Mouse (Mus musculus): Measurements from ENCODE around the gene Kif26a. TPM values are rescaled to one million over a fixed set of nuclear protein-coding genes. Genes with fewer than 3 reads are reported as not detected.

Kif26a gene
- polyA plus RNA-seq, 1 experiment from 2014 or later, result 3.5 TPM

DNA sequence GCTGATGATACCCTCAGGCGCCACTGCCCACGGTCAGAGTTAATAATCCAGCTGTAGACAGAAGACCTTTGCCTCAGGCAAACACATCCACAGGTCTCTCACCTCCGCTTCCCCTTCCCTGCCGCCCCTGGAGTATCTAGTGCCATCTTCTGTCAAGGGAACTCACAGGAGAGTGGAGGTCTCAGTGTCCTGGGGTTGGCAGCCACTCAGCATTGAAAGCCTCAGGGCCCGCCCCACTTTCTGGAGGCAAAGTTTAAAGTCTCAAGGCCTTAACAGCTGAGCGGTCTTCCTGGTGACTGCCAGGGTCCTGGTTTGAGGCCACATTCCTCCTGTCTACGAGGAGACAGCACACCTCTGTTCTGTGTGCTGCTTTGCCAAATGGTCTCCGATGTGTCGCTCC, 36.3 kb upstream of the Kif26a start:
- no peak for ATAC-seq (ENCODE audit: insufficient read depth, low FRiP score)

DNA sequence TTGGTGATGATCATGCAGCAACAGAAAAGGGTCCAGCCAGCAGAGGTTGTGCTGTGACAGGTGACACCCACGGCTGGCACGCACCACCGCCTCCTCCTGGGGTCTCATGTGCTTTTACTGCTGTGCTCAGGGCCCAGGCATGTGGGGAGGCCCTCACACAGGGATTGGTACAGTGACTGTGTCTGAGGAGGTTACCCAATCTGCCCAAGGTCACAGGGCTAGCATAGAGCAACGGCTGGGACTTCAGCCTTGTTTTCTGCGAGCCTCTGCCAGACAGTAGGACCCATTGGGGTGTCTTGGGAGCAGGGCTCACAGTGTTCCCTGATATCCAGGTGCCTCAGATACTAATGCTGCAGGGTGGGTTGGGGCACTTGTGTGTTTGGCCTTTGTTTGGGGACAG, 34.7 kb upstream of the Kif26a start:
- ATAC-seq (ENCODE audit: insufficient read depth, low FRiP score), result no peak
- WGBS, result 77% methylated on average over 5 of the region's 5 CpGs

More for the DNA sequence above, 36.3 kb upstream of the Kif26a start:
- Histone ChIP-seq H3K4me2 (ENCODE audit: low read depth, low read length) (no peak overlapping the region), H3K36me3 (ENCODE audit: control insufficient read depth, insufficient read depth, low read length) (no peaks in the 10 kb centered on the region), H3K9ac (ENCODE audit: low read length) (no peak overlapping the region), H3K4me1 (ENCODE audit: control insufficient read depth, insufficient read depth, low read length) (peaks cover 10% of the 10 kb centered on the region; the same call in 1 of the 2 replicates), H3K27me3 (ENCODE audit: control insufficient read depth, insufficient read depth, low read length) (no peaks in the 10 kb centered on the region), H3K9me3 (replicated peaks; ENCODE audit: control insufficient read depth, low read length) (no peaks in the 10 kb centered on the region), H3K27ac (ENCODE audit: low read length) (no peak overlapping the region), H3K4me3 (replicated peaks; ENCODE audit: low read length) (no peak overlapping the region)
- 69% methylated on average over 9 of the region's 9 CpGs for WGBS

DNA sequence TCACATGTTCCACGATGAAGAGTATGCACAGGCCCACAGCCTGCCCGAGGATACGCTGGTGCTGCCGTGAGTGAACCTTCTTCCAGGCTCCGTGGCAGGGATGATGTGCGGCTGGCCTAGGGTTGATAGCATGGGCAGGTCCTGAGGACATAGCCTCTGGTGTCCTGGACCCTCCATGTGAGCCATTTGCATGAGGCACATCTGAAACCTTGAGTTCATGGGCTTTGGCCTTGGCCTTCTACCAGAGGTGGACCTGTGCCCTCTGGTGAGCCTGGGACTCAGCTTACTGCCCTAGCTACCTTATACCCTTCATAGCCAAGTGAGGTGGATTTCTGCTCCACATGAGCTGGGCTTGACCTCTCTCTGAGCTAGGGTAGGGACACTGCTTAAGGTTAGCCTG, 33.8 kb upstream of the Kif26a start:
- Histone ChIP-seq H3K27ac (ENCODE audit: low read length) (no peak overlapping the region), H3K4me3 (replicated peaks; ENCODE audit: low read length) (no peak overlapping the region), H3K9me3 (replicated peaks; ENCODE audit: control insufficient read depth, low read length) (no peaks in the 10 kb centered on the region), H3K36me3 (ENCODE audit: control insufficient read depth, insufficient read depth, low read length) (no peaks in the 10 kb centered on the region), H3K27me3 (ENCODE audit: control insufficient read depth, insufficient read depth, low read length) (no peaks in the 10 kb centered on the region), H3K4me2 (ENCODE audit: low read depth, low read length) (no peak overlapping the region), H3K9ac (ENCODE audit: low read length) (no peak overlapping the region), H3K4me1 (ENCODE audit: control insufficient read depth, insufficient read depth, low read length) (peaks cover 10% of the 10 kb centered on the region)
- 93% methylated on average over 6 of the region's 6 CpGs for WGBS
- no peak for ATAC-seq (ENCODE audit: insufficient read depth, low FRiP score)

More for the DNA sequence above, 34.7 kb upstream of the Kif26a start:
- Histone ChIP-seq H3K9me3 (replicated peaks; ENCODE audit: control insufficient read depth, low read length) (no peaks in the 10 kb centered on the region), H3K4me2 (ENCODE audit: low read depth, low read length) (no peak overlapping the region), H3K4me3 (replicated peaks; ENCODE audit: low read length) (no peak overlapping the region), H3K9ac (ENCODE audit: low read length) (no peak overlapping the region), H3K4me1 (ENCODE audit: control insufficient read depth, insufficient read depth, low read length) (peaks cover 10% of the 10 kb centered on the region; the same call in 1 of the 2 replicates), H3K27ac (ENCODE audit: low read length) (no peak overlapping the region), H3K27me3 (ENCODE audit: control insufficient read depth, insufficient read depth, low read length) (no peaks in the 10 kb centered on the region), H3K36me3 (ENCODE audit: control insufficient read depth, insufficient read depth, low read length) (no peaks in the 10 kb centered on the region)

DNA sequence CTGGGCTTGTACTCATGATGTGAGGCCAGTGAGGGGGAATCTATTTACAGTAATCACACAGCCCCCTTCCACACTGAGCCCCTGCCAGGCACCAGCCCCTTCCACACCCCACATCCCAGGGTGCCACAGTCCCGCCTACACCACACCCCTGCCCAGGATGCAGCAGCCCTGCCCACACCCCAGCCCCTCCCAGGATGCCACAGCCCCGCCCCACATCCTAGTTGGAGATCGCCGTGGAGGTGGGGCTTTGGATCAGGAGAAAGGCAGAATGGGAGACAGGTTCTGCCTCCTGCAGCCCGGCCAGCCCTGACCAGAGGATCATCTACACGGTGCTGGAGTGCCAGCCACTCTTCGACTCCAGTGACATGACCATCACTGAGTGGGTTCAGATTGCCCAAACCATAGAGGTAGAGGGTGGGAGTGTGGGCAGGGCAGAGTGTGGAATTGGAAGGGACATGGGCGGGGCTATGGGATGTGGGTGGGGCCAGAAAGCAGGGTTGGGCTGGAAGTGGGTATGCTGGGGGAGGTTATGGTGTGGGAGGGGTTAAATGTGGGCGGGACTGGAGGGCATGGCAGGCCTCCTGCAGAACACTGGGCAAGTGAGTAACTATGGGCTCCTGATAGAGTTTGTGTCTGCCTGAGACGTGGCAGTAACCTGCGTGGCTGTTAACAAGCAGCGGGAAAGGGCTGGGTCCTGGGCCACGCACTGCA, 33.2 kb upstream of the Kif26a start:
- peaks cover 12% of the 10 kb centered on the region for H3K4me1 ChIP-seq (ENCODE audit: control insufficient read depth, insufficient read depth, low read length)
- no peak overlapping the region for H3K4me2 ChIP-seq (ENCODE audit: low read depth, low read length)
- no peaks in the 10 kb centered on the region for H3K9me3 ChIP-seq (replicated peaks; ENCODE audit: control insufficient read depth, low read length)
- H3K9ac ChIP-seq (ENCODE audit: low read length), result no peak overlapping the region
- no peaks in the 10 kb centered on the region for H3K27me3 ChIP-seq (ENCODE audit: control insufficient read depth, insufficient read depth, low read length)
- no peaks in the 10 kb centered on the region for H3K36me3 ChIP-seq (ENCODE audit: control insufficient read depth, insufficient read depth, low read length)
- peak; percentile 33 for ATAC-seq (ENCODE audit: insufficient read depth, low FRiP score)
- 16% methylated on average over 13 of the region's 13 CpGs for WGBS
- H3K4me3 ChIP-seq (replicated peaks; ENCODE audit: low read length), result no peak overlapping the region
- H3K27ac ChIP-seq (ENCODE audit: low read length), result no peak overlapping the region

DNA sequence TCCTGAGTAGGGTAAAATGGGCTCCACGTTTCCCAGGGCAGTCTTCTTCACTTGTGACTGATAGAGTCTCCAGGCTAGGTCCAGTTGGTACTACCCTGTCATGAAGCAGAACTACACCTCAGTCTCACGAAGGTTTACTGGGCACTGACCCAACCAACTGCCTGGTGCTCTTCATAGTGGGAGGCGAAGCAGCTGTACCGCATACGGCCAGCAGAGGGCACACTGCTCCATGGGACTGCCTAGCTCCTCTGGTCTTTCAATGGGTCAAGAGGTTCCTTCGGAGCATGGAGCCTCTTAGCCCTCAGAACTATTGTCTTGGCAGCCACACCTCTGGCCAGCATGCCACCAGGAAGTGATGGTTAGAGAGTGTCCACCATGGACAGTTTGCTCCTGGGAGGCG, 32.3 kb upstream of the Kif26a start:
- no peak overlapping the region for H3K27ac ChIP-seq (ENCODE audit: low read length)
- H3K9me3 ChIP-seq (replicated peaks; ENCODE audit: control insufficient read depth, low read length), result no peaks in the 10 kb centered on the region
- no peak overlapping the region for H3K4me3 ChIP-seq (replicated peaks; ENCODE audit: low read length)
- no peaks in the 10 kb centered on the region for H3K27me3 ChIP-seq (ENCODE audit: control insufficient read depth, insufficient read depth, low read length)
- H3K4me2 ChIP-seq (ENCODE audit: low read depth, low read length), result no peak overlapping the region
- 12% methylated on average over 7 of the region's 7 CpGs for WGBS
- H3K9ac ChIP-seq (ENCODE audit: low read length), result no peak overlapping the region
- H3K4me1 ChIP-seq (ENCODE audit: control insufficient read depth, insufficient read depth, low read length), result peaks cover 16% of the 10 kb centered on the region
- no peak for ATAC-seq (ENCODE audit: insufficient read depth, low FRiP score)
- no peaks in the 10 kb centered on the region for H3K36me3 ChIP-seq (ENCODE audit: control insufficient read depth, insufficient read depth, low read length)

DNA sequence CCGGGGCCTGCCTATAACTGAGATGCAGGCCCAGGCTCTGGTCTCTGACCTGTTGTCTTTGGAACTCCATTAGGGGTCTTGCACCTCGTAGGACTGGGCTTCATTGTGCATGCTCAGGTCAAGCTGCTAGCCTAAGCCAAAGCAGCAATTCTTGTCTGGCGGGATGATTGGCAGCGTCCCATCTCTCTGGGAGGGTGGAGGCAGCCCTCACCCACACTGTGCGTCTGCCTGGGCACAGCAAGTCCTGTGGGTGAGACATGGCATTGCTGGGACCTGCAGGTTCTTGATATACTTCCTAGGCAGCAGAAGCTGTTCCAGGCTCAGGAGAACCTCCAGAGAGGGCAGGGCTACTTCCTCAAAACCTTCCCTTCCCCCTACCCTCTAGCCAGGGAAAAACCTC, 29.0 kb upstream of the Kif26a start:
- Histone ChIP-seq H3K4me3 (replicated peaks; ENCODE audit: low read length) (no peak overlapping the region), H3K4me1 (ENCODE audit: control insufficient read depth, insufficient read depth, low read length) (peaks cover 16% of the 10 kb centered on the region), H3K27ac (ENCODE audit: low read length) (peak overlapping the region; percentile 85), H3K9ac (ENCODE audit: low read length) (no peak overlapping the region), H3K9me3 (replicated peaks; ENCODE audit: control insufficient read depth, low read length) (no peaks in the 10 kb centered on the region), H3K4me2 (ENCODE audit: low read depth, low read length) (no peak overlapping the region), H3K27me3 (ENCODE audit: control insufficient read depth, insufficient read depth, low read length) (no peaks in the 10 kb centered on the region), H3K36me3 (ENCODE audit: control insufficient read depth, insufficient read depth, low read length) (no peaks in the 10 kb centered on the region)
- ATAC-seq (ENCODE audit: insufficient read depth, low FRiP score), result no peak
- 74% methylated on average over 5 of the region's 5 CpGs for WGBS

DNA sequence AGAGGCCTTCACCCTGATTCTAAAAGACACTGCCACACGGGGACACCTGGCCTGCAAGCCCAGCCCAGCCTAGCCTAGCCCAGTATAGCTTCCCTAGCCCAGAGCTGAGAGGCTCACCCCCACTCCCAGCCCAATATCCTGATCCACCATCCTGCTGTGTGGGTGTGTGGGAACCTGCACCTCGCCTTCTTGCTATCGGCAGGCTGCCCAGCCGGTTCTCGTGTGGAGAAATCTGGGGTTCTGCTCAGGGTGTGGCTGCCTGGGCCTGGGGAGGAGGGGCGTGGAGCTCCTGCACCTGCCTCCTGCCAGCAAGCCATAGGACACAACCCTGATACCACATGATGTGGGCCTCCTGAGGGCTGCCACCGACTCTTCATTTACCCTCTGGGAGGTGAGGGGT, 28.4 kb upstream of the Kif26a start:
- Histone ChIP-seq H3K4me2 (ENCODE audit: low read depth, low read length) (no peak overlapping the region), H3K9ac (ENCODE audit: low read length) (peak overlapping the region; percentile 50), H3K4me1 (ENCODE audit: control insufficient read depth, insufficient read depth, low read length) (peaks cover 16% of the 10 kb centered on the region), H3K9me3 (replicated peaks; ENCODE audit: control insufficient read depth, low read length) (no peaks in the 10 kb centered on the region), H3K27ac (ENCODE audit: low read length) (peak overlapping the region; percentile 85), H3K27me3 (ENCODE audit: control insufficient read depth, insufficient read depth, low read length) (no peaks in the 10 kb centered on the region), H3K4me3 (replicated peaks; ENCODE audit: low read length) (no peak overlapping the region), H3K36me3 (ENCODE audit: control insufficient read depth, insufficient read depth, low read length) (no peaks in the 10 kb centered on the region)
- ATAC-seq (ENCODE audit: insufficient read depth, low FRiP score), result peak; percentile 76
- 57% methylated on average over 7 of the region's 7 CpGs for WGBS

DNA sequence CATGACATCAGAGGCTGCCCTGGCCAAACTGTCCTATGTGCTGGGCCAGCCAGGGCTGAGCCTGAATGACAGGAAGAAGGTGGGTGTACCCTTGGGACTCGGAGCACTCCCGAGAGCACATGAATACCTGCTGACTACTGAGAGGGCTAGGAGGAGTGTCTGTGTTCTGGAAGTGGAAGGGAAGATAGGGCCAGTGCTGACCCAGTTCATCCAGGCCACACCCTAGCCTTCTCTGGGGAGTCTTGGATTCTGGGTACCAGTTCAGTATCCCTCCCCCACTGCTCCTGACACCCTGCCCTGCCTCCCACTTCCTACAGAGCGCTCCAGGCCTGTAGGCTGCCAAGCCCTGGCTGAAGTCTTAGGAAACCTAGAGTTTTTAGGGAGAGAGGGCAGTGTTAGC, 24.8 kb upstream of the Kif26a start:
- H3K27me3 ChIP-seq (ENCODE audit: control insufficient read depth, insufficient read depth, low read length), result no peaks in the 10 kb centered on the region
- H3K36me3 ChIP-seq (ENCODE audit: control insufficient read depth, insufficient read depth, low read length), result no peaks in the 10 kb centered on the region
- ATAC-seq (ENCODE audit: insufficient read depth, low FRiP score), result no peak
- no peak overlapping the region for H3K9ac ChIP-seq (ENCODE audit: low read length)
- 82% methylated on average over 3 of the region's 3 CpGs for WGBS
- H3K4me2 ChIP-seq (ENCODE audit: low read depth, low read length), result no peak overlapping the region
- H3K4me1 ChIP-seq (ENCODE audit: control insufficient read depth, insufficient read depth, low read length), result peaks cover 8% of the 10 kb centered on the region
- no peak overlapping the region for H3K27ac ChIP-seq (ENCODE audit: low read length)
- no peaks in the 10 kb centered on the region for H3K9me3 ChIP-seq (replicated peaks; ENCODE audit: control insufficient read depth, low read length)
- H3K4me3 ChIP-seq (replicated peaks; ENCODE audit: low read length), result no peak overlapping the region

DNA sequence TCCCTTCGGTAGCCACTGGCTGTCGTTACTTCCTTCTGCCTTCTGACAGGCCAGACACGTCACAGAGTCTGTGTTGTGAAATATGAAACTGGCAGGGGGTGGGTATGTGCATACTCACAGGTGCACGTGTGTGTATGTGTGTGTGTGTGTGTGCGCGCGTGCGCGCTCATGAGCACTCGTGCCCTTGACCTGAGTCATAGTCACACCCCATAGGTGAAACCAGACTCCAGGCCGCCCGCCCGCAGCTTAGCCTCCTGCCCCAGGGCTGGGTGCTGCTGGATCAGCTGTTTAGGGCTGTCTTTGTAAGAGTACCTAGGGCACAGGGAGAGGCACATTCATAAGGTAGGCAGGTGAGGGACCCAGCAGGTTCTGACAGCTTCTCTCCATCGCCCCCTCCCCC, 20.1 kb upstream of the Kif26a start:
- ATAC-seq (ENCODE audit: insufficient read depth, low FRiP score), result peak; percentile 83
- Histone ChIP-seq H3K4me2 (ENCODE audit: low read depth, low read length) (peak overlapping the region; percentile 10; the same call in 1 of the 2 replicates), H3K27ac (ENCODE audit: low read length) (peak overlapping the region; percentile 80)

More for the DNA sequence above, 20.1 kb upstream of the Kif26a start:
- Histone ChIP-seq H3K9ac (ENCODE audit: low read length) (no peak overlapping the region), H3K9me3 (replicated peaks; ENCODE audit: control insufficient read depth, low read length) (no peaks in the 10 kb centered on the region), H3K27me3 (ENCODE audit: control insufficient read depth, insufficient read depth, low read length) (no peaks in the 10 kb centered on the region), H3K4me1 (ENCODE audit: control insufficient read depth, insufficient read depth, low read length) (peaks cover 17% of the 10 kb centered on the region; the same call in 1 of the 2 replicates), H3K36me3 (ENCODE audit: control insufficient read depth, insufficient read depth, low read length) (no peaks in the 10 kb centered on the region), H3K4me3 (replicated peaks; ENCODE audit: low read length) (no peak overlapping the region)
- 45% methylated on average over 14 of the region's 14 CpGs for WGBS

All from stomach, embryonic 16.5 days (tissue).